Mouse (Mus musculus) frontal cortex, postnatal 36 days (tissue): Measurements from ENCODE around the gene Iqcc.

Experiments
- DNase-seq, 2 experiments: peaks; one replicate each; pipeline ENCODE4 v3.0.0; 2022; ENCODE audit warnings: low spot score in 2 of 2

Iqcc gene

GRCm38 (mm10) chr4:129622120-129622802 is 3.4 kb upstream of the Iqcc start:
- no peak for DNase-seq

DNA sequence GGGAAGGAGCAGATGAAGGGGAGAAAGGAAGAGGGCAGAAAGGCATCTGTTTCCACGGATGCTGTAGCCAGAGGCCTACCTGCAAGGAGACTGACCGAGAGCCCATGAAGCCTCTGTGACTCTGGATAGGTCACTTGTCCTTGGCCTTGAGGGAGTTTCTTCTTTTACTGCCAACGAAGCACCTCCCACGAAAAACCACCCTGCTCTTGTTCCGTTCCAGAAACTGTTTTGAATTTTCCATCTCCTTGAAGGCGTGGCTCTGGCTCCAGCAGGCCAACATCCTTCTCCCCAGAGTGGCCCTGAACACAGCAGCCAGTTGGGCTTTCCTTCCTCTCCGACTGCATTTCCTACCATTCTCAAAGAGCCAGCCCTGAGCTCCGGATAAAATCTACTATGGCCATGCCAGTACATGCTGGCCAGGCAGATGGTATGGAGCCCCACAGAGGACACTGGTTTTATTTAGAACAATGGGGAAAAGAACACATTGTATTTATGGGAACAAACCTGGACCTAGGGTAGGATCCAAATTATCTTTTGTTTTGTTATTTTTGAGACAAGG is 2.5 kb upstream of the Iqcc start:
- no peak for DNase-seq

- DNase-seq, result no peak
Measured at GRCm38 (mm10) chr4:129620419-129621282, 1.8 kb upstream of the Iqcc start.

DNA sequence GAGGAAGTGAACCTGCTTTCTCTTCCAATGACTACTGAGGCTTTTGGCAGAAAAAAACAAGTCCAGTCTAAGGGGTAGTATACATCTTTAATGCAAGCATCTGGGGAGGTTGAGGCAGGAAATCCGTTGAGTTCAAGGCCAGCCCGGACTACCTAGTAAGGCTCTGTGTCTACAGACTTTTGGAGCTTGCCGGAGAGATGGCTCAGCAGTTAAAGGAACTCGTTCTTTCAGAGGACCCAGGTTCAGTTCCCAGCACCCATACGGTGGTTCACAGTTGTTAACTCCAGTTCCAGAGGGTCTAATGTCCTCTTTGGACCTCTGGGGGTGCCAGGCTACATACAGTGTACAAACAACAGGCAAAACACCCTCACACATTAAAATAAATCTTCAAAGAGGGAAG is 868 bp downstream of the Iqcc start:
- DNase-seq, result no peak

DNA sequence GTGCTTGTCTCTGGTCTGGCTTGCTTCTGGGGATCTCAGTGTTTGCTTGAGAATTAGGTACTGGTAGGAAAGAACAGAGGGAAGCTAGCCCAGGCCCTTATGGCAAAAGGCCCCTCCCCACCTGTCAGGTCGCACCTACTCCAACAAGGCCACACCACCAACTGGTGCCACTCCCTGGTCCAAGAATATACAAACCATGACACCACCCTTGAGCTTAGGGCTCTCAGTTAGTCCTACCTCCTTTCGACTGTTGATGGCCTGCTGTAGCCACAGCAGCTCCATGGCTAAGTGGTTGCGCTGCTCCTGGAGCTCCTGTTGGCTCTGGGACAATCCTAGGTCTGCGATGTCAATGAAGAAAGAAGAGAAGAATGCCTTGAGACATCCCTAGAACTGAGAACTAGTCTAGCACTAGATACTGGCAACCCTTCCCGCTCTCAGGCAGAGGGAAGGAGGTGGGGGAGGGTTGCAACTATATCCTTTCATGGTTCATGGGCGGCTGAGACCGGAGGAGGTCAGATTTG is 1.7 kb downstream of the Iqcc start:
- DNase-seq, result no peak

DNA sequence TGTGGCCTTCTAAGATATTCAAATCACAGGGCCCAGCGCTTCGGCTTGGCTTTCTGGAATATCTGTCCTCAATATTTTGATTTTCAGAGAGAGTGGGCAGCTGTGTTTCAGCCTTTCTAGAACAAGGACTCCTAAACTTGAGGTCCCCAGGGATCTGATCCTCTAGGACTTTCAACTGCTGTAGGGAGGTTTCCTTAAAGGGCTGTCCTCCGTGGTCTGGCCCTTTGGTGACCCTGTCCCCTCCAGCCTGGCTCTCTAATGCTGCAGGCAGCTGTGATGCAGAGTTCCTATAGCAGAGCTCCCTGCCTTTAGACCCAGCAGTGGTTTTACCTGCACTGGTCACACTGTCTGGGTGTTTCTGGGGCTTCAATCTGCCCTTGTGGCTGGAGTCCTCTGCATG is 2.3 kb downstream of the Iqcc start:
- DNase-seq, result no peak

DNA sequence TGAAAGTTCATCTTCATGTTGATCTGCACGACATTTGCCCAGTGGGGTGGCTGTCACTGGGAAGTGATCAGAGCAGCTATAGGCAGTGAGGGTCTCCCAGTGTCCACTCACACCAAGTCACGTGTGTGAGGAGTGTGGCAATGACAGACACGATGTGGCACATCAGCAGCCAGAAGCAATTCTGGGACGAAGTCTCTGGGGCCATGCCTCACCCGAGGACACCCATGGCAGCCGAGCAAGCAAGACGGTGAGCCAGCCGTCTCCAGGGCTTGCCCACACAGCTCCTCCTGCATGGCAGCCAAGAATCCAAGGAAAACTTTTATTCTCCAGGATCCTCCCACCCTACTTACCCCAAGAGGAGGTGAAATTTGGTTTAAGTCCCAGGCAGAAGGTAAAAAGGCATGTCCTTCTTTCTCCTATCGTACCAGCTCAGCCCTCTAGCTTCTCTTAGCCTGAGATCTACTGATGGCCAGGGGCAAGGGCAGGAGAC is 3.1 kb downstream of the Iqcc start:
- no peak for DNase-seq

- DNase-seq, result no peak
Measured at GRCm38 (mm10) chr4:129614093-129614492, 4.8 kb downstream of the Iqcc start, which contains the start of gene Dcdc2b. Gene Dcdc2b, minus strand, starts transcription at chr4:129614257.

GRCm38 (mm10) chr4:129610472-129610871 is 8.4 kb downstream of the Iqcc start:
- DNase-seq, result no peak

GRCm38 (mm10) chr4:129610026-129610425 is 8.9 kb downstream of the Iqcc start:
- DNase-seq, result no peak

GRCm38 (mm10) chr4:129609139-129609631 is 9.7 kb downstream of the Iqcc start:
- DNase-seq, result no peak

DNA sequence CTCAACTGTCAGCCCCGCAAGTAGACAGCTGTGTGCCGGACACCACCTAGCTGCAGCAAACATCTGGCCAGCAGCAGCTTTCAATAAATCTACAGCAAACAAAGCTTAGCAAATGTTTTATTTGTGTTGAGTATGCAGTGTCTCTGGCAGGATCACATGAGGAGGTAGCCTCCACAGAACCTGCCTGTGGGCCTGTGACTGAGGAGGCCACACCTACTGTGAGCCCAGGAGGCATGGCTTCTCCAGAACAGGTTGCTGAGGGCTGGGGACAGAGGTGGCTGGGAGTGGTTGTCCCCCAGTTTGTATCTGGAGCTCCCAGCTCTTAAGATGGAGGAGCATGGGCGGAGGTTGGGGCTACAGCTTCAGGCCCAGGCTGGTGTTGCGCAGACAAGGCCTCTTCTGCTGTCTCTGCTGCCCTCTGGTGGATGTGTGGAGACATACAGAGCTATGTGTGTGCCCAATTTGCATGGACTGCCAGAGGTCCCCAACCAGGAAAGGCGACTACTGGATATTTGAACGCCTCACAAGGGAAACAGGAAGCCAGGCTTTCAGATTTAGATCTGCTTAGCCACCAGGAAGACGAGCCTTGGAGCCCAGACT is 10.4 kb downstream of the Iqcc start:
- peak; percentile 70 to 82 for DNase-seq

GRCm38 (mm10) chr4:129600233-129601158 is 18.4 kb downstream of the Iqcc start, which contains the start of the genes Eif3i and Tmem234:
Gene Eif3i, minus strand, starts transcription at chr4:129600648.
Gene Tmem234, plus strand, starts transcription at chr4:129600668.
- peak; percentile 76 to 85 for DNase-seq

- DNase-seq, result no peak
Measured at GRCm38 (mm10) chr4:129588865-129589264, 30.0 kb downstream of the Iqcc start.

- no peak for DNase-seq
Measured at GRCm38 (mm10) chr4:129586943-129587342, 32.0 kb downstream of the Iqcc start.

- no peak for DNase-seq
Measured at GRCm38 (mm10) chr4:129585773-129586172, 33.1 kb downstream of the Iqcc start.

GRCm38 (mm10) chr4:129584884-129585608 is 33.9 kb downstream of the Iqcc start:
- DNase-seq, result peak; percentile 79 to 85

DNA sequence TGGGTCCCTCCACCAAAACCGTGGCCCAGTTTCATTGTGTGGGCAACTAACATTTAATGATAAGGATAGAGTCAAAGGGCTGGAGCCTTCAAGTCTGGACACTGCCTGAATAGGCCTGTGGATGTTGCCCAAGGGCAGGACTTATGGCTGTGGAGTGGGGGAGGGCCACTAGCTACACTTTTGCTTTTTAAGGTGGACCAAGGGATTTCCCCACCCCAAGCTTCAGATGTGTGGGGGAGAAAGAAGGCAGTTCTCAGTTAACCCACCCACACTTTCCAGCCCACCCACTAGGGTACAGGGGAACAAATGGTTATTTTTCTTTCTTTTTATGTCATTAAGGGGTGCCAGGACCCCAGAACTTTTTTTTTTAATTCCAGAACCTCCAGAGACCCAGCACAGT is 34.5 kb downstream of the Iqcc start:
- no peak for DNase-seq

DNA sequence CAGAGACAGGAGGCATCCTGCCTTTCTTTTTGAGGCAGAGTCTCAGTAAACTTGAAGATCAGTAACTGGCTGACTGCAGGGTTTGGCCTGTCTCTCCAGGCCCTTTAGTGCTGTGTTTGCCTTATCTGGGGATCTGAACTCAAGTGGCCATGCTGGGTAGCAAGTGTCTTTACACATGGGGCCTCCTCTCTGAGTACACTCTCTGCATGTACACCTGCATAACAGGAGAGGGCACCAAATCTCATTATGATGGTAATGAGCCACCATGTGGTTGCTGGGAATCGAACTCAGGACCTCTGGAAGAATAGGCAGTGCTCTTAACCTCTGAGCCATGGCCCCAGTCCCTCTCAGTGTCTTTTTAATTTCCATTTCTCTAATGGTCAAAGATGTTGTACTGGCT is 36.6 kb downstream of the Iqcc start:
- DNase-seq, result no peak

- DNase-seq, result no peak
Measured at GRCm38 (mm10) chr4:129580347-129580746, 38.6 kb downstream of the Iqcc start.
